Mouse (Mus musculus) kidney, postnatal 4 days (tissue): ENCODE results near the gene G430095P16Rik.

ENCODE experiments used
- DNase-seq, 2 experiments: peaks; one replicate each; pipeline ENCODE4 v3.0.0; 2021; ENCODE audit warnings: mixed read lengths in 2 of 2

Gene G430095P16Rik

GRCm38 (mm10) chr8:84743517-84744420, 21.0 kb downstream of the G430095P16Rik start:
- peak; percentile 90 to 93 for DNase-seq

GRCm38 (mm10) chr8:84745032-84745925, 22.5 kb downstream of the G430095P16Rik start:
- DNase-seq = peak; percentile 69 to 74

GRCm38 (mm10) chr8:84749519-84749918, 26.7 kb downstream of the G430095P16Rik start:
- no peak for DNase-seq

- no peak for DNase-seq
Observed at GRCm38 (mm10) chr8:84752734-84753582, 30.2 kb downstream of the G430095P16Rik start.

GRCm38 (mm10) chr8:84757501-84757900, 34.7 kb downstream of the G430095P16Rik start:
- no peak for DNase-seq

- DNase-seq = no peak
Observed at GRCm38 (mm10) chr8:84758308-84758707, 35.5 kb downstream of the G430095P16Rik start.

- peak in 1 of 2 experiments; percentile 58 for DNase-seq
Observed at GRCm38 (mm10) chr8:84759126-84759525, 36.3 kb downstream of the G430095P16Rik start.

GRCm38 (mm10) chr8:84759718-84760117, 36.9 kb downstream of the G430095P16Rik start:
- DNase-seq = no peak

- no peak for DNase-seq
Observed at GRCm38 (mm10) chr8:84760405-84760805, 37.6 kb downstream of the G430095P16Rik start.

- no peak for DNase-seq
Observed at GRCm38 (mm10) chr8:84760901-84761300, 38.1 kb downstream of the G430095P16Rik start.

- DNase-seq = no peak
Observed at GRCm38 (mm10) chr8:84764100-84764499, 41.3 kb downstream of the G430095P16Rik start.

- DNase-seq = no peak
Observed at GRCm38 (mm10) chr8:84764870-84765495, 42.2 kb downstream of the G430095P16Rik start.

GRCm38 (mm10) chr8:84765629-84766028, 42.8 kb downstream of the G430095P16Rik start:
- no peak for DNase-seq

GRCm38 (mm10) chr8:84766422-84766821, 43.6 kb downstream of the G430095P16Rik start:
- DNase-seq = no peak

GRCm38 (mm10) chr8:84767221-84767620, 44.4 kb downstream of the G430095P16Rik start:
- DNase-seq = no peak

GRCm38 (mm10) chr8:84768343-84769095, 45.7 kb downstream of the G430095P16Rik start:
- no peak for DNase-seq

- no peak for DNase-seq
Observed at GRCm38 (mm10) chr8:84769324-84769723, 46.5 kb downstream of the G430095P16Rik start.

GRCm38 (mm10) chr8:84770100-84770953, 47.5 kb downstream of the G430095P16Rik start:
- DNase-seq = no peak

GRCm38 (mm10) chr8:84771000-84771687, 48.3 kb downstream of the G430095P16Rik start:
- DNase-seq = no peak
